Mouse (Mus musculus): ENCODE results near the gene Rad21l. TPM values are rescaled to one million over a fixed set of nuclear protein-coding genes. Genes with fewer than 3 reads are reported as not detected.

The Rad21l gene
- polyA plus RNA-seq, 1 experiment from 2014 or later: not detected

Other genes starting within 250 kb of the Rad21l start
- gene 4921509C19Rik, start 192.4 kb downstream of the Rad21l start, polyA plus RNA-seq (2014; fragmentation: Nextera tagmentation; extraction: Ambion mirVana): not detected in 2 replicates
- gene Nsfl1c, start 174.4 kb downstream of the Rad21l start, polyA plus RNA-seq (2014; fragmentation: Nextera tagmentation; extraction: Ambion mirVana): 203 and 215 TPM in 2 replicates
- 706 and 714 TPM in 2 replicates for gene Fkbp1a, start 126.0 kb downstream of the Rad21l start, polyA plus RNA-seq (2014; fragmentation: Nextera tagmentation; extraction: Ambion mirVana)
- 13.3 and 14.1 TPM in 2 replicates for gene Sdcbp2, start 95.9 kb downstream of the Rad21l start, polyA plus RNA-seq (2014; fragmentation: Nextera tagmentation; extraction: Ambion mirVana)
- 1.5 and 1.6 TPM in 2 replicates for gene Snph, start 35.9 kb downstream of the Rad21l start, polyA plus RNA-seq (2014; fragmentation: Nextera tagmentation; extraction: Ambion mirVana)
- gene Tmem74b, start 33.5 kb upstream of the Rad21l start, polyA plus RNA-seq (2014; fragmentation: Nextera tagmentation; extraction: Ambion mirVana): 1.1 and 1.6 TPM in 2 replicates
- gene Psmf1, start 75.7 kb upstream of the Rad21l start, polyA plus RNA-seq (2014; fragmentation: Nextera tagmentation; extraction: Ambion mirVana): 43.1 and 44.3 TPM in 2 replicates
- gene Rspo4, start 174.4 kb upstream of the Rad21l start, polyA plus RNA-seq (2014; fragmentation: Nextera tagmentation; extraction: Ambion mirVana): not detected in 2 replicates
- 0.58 and 1.4 TPM in 2 replicates for gene Angpt4, start 242.7 kb upstream of the Rad21l start, polyA plus RNA-seq (2014; fragmentation: Nextera tagmentation; extraction: Ambion mirVana)

Measured in stomach, embryonic 14.5 days (tissue).